Comparison of ENCODE assay signal across 8 mouse cellular contexts in genomic region chr11:45795731-45796130, GRCm38 (mm10). TPM values are rescaled to one million over a fixed set of nuclear protein-coding genes. Genes with fewer than 3 reads are reported as not detected.
DNase-seq lines count a peak whose midpoint lies in the region; ATAC-seq and TF ChIP-seq lines count a peak whose summit lies in the region.

No protein-coding gene starts in this region.

- no peak overlapping the region for H3K27ac ChIP-seq in cerebellum, adult 2 months (ENCODE audit: insufficient read depth, low read length)
- H3K27ac ChIP-seq in intestine, embryonic 16.5 days (ENCODE audit: low read length) = no peak overlapping the region
- no peak overlapping the region for H3K27ac ChIP-seq in midbrain, postnatal 0 days (ENCODE audit: low read depth, low read length)
- no peak overlapping the region for H3K27ac ChIP-seq in stomach, embryonic 16.5 days (ENCODE audit: low read length)

- H3K9me3 ChIP-seq in intestine, embryonic 16.5 days (ENCODE audit: control insufficient read depth, low read length) = no peaks in the 10 kb centered on the region
- no peaks in the 10 kb centered on the region for H3K9me3 ChIP-seq in midbrain, postnatal 0 days (ENCODE audit: low read length)
- H3K9me3 ChIP-seq in stomach, embryonic 16.5 days (replicated peaks; ENCODE audit: control insufficient read depth, low read length) = no peaks in the 10 kb centered on the region

- no peaks in the 10 kb centered on the region; the same call in 1 of the 2 replicates for H3K27me3 ChIP-seq in cerebellum, adult 2 months (ENCODE audit: control insufficient read depth, insufficient read depth, low read length)
- H3K27me3 ChIP-seq in intestine, embryonic 16.5 days (replicated peaks; ENCODE audit: control insufficient read depth, insufficient read depth, low read length) = no peaks in the 10 kb centered on the region
- H3K27me3 ChIP-seq in midbrain, postnatal 0 days (ENCODE audit: insufficient read depth, low read length) = no peaks in the 10 kb centered on the region
- no peaks in the 10 kb centered on the region for H3K27me3 ChIP-seq in stomach, embryonic 16.5 days (ENCODE audit: control insufficient read depth, insufficient read depth, low read length)

- intact Hi-C loops in left cerebral cortex, postnatal 25 days (cut with DNase I) = loop anchor here (1.0 kb wide), 1 partner anchor 86 kb away; no protein-coding TSS in a partner anchor

- peak; percentile 58 for ATAC-seq in intestine, embryonic 16.5 days
- ATAC-seq in midbrain, postnatal 0 days (ENCODE audit: low FRiP score) = no peak
- ATAC-seq in stomach, embryonic 16.5 days (ENCODE audit: insufficient read depth, low FRiP score) = peak; percentile 58; the same call in 1 of the 2 replicates

- no peak overlapping the region for H3K9ac ChIP-seq in intestine, embryonic 16.5 days (ENCODE audit: low read depth, low read length)
- H3K9ac ChIP-seq in midbrain, postnatal 0 days (replicated peaks; ENCODE audit: low read length, poor library complexity, severe bottlenecking) = no peak overlapping the region
- H3K9ac ChIP-seq in stomach, embryonic 16.5 days (ENCODE audit: low read length) = no peak overlapping the region

- no peak for TF ChIP-seq POLR2A in cerebellum, adult 2 months (IDR thresholded peaks at IDR 0.05; ENCODE audit: borderline replicate concordance, insufficient read depth, low read length)

- H3K4me3 ChIP-seq in cerebellum, adult 2 months (replicated peaks; ENCODE audit: insufficient read depth, low read depth, low read length) = no peak overlapping the region
- H3K4me3 ChIP-seq in intestine, embryonic 16.5 days (ENCODE audit: low read length) = no peak overlapping the region
- H3K4me3 ChIP-seq in midbrain, postnatal 0 days (ENCODE audit: low read depth, low read length) = no peak overlapping the region
- no peak overlapping the region for H3K4me3 ChIP-seq in stomach, embryonic 16.5 days (replicated peaks; ENCODE audit: low read length)

- H3K4me1 ChIP-seq in cerebellum, adult 2 months (ENCODE audit: control insufficient read depth, insufficient read depth, low read length) = no peaks in the 10 kb centered on the region
- H3K4me1 ChIP-seq in intestine, embryonic 16.5 days (ENCODE audit: control insufficient read depth, insufficient read depth, low read length) = peaks cover 9% of the 10 kb centered on the region
- no peaks in the 10 kb centered on the region for H3K4me1 ChIP-seq in midbrain, postnatal 0 days (ENCODE audit: insufficient read depth, low read length)
- 0 out of 2 replicates have a peak, but pooled peaks cover 2% of the 10 kb centered on the region for H3K4me1 ChIP-seq in stomach, embryonic 16.5 days (ENCODE audit: control insufficient read depth, insufficient read depth, low read length)

- peak; percentile 2 to 14 for DNase-seq in cerebellum, adult 2 months
- DNase-seq in cerebellum, adult 9-10 months = no peak
- DNase-seq in adrenal gland, postnatal 36 days = peak; percentile 73 to 83
- peak; percentile 22 to 39 for DNase-seq in frontal cortex, postnatal 14 days (ENCODE audit: low spot score in 2 of 2)
- peak; percentile 28 to 54 for DNase-seq in left cerebral cortex, postnatal 25 days (ENCODE audit: low spot score in 2 of 2)
- peak; percentile 70 for DNase-seq in midbrain, postnatal 0 days (ENCODE audit: low spot score)

- WGBS in cerebellum, adult 2 months = 7% methylated on average over 3 of the region's 3 CpGs
- WGBS in intestine, embryonic 16.5 days = 8% methylated on average over 3 of the region's 3 CpGs
- WGBS in midbrain, postnatal 0 days = 7% methylated on average over 3 of the region's 3 CpGs
- WGBS in stomach, embryonic 16.5 days = 12% methylated on average over 3 of the region's 3 CpGs

- no peaks in the 10 kb centered on the region for H3K36me3 ChIP-seq in intestine, embryonic 16.5 days (ENCODE audit: control insufficient read depth, insufficient read depth, low read length)
- no peaks in the 10 kb centered on the region for H3K36me3 ChIP-seq in midbrain, postnatal 0 days (ENCODE audit: insufficient read depth, low read length)
- no peaks in the 10 kb centered on the region for H3K36me3 ChIP-seq in stomach, embryonic 16.5 days (ENCODE audit: control insufficient read depth, insufficient read depth, low read length)

- H3K4me2 ChIP-seq in intestine, embryonic 16.5 days (ENCODE audit: low read depth, low read length) = no peak overlapping the region
- H3K4me2 ChIP-seq in midbrain, postnatal 0 days (ENCODE audit: low read depth, low read length, poor library complexity, severe bottlenecking) = no peak overlapping the region
- H3K4me2 ChIP-seq in stomach, embryonic 16.5 days (ENCODE audit: low read depth, low read length) = no peak overlapping the region

- peak; percentile 25; the same call in 1 of the 2 replicates for TF ChIP-seq CTCF in cerebellum, adult 2 months (IDR thresholded peaks at IDR 0.05; ENCODE audit: borderline replicate concordance, insufficient read depth, low read depth, low read length)
- peak; percentile 74 for TF ChIP-seq CTCF in midbrain, postnatal 0 days (IDR thresholded peaks at IDR 0.05)

RNA-seq across cellular contexts. Expression of gene Clint1, which starts 56.1 kb away (rescaled TPM):
- 41.4 and 41.5 TPM in 2 replicates for polyA plus RNA-seq in cerebellum, adult 2 months (2012; rRNA removed)
- 10 to 100 TPM; 74.1 to 92.9 TPM for total RNA-seq in adrenal gland, postnatal 36 days (2021)
- polyA plus RNA-seq in intestine, embryonic 16.5 days (2015; fragmentation: Nextera tagmentation; extraction: Ambion mirVana) = 101 and 114 TPM in 2 replicates
- 10 to 100 TPM; 51.1 to 52.3 TPM for total RNA-seq in left cerebral cortex, postnatal 25 days (2021)
- total RNA-seq in midbrain, postnatal 0 days (2014; rRNA removed) = 32.7 and 34.5 TPM in 2 replicates
- 25.4 and 27.6 TPM in 2 replicates for polyA plus RNA-seq in midbrain, postnatal 0 days (2015; fragmentation: Nextera tagmentation; extraction: Ambion mirVana)
- polyA plus RNA-seq in stomach, embryonic 16.5 days (2015; fragmentation: Nextera tagmentation; extraction: Ambion mirVana) = 82.4 and 85.6 TPM in 2 replicates
